10 mouse cellular contexts compared by ENCODE assay signal in the genomic region with DNA sequence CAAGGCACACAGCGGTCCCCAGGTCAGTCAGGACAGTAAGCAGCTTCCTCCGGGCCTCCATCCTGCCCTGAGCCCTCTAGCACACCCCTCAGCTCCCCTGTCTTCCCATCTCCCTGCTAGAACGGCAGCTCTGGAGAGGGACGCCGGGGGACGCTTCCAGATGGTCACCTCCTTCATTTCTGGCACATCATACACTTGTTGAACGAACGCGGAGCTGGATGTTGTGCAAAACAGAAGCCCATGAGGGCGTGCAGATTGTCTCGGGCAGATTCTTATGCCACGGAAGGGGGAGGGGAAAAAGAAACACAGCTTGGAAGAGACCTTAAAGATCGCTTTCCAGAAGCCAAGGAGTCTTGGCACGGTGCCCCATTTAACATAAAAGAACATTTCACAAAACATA.
DNase-seq lines count a peak whose midpoint lies in the region; ATAC-seq lines count a peak whose summit lies in the region.
"Had no signal": no experiment of that assay in that cellular context is flagged by ENCODE, and none has a peak within 500 bp of the region (broad histone marks: within the 10 kb centered on the region; RNA-seq: fewer than 3 reads in every experiment).

No protein-coding gene starts in this region.

- H3K9me3 ChIP-seq in heart, embryonic 12.5 days (replicated peaks) = no peaks in the 10 kb centered on the region; the same call in 1 of the 2 replicates
- H3K9me3 ChIP-seq in lung, embryonic 15.5 days = no peaks in the 10 kb centered on the region
- no peaks in the 10 kb centered on the region for H3K9me3 ChIP-seq in hindbrain, embryonic 15.5 days

- DNase-seq in heart, adult 18-20 months = peak; percentile 20 to 27
- DNase-seq in lung, postnatal 14 days = no peak
- DNase-seq in retina, embryonic 14.5 days (ENCODE audit: low spot score) = peak; percentile 68
- no peak for DNase-seq in spleen, adult 18-20 months
- DNase-seq in urinary bladder, postnatal 14 days (ENCODE audit: low spot score) = no peak

- H3K27ac ChIP-seq in heart, embryonic 12.5 days (ENCODE audit: poor library complexity, severe bottlenecking) = no peak overlapping the region
- H3K27ac ChIP-seq in lung, embryonic 15.5 days = no peak overlapping the region
- H3K27ac ChIP-seq in hindbrain, embryonic 15.5 days (replicated peaks) = peak overlapping the region; percentile 70

- H3K27me3 ChIP-seq in heart, embryonic 12.5 days (replicated peaks) = no peaks in the 10 kb centered on the region
- H3K27me3 ChIP-seq in lung, embryonic 15.5 days = no peaks in the 10 kb centered on the region
- H3K27me3 ChIP-seq in hindbrain, embryonic 15.5 days = peaks cover 3% of the 10 kb centered on the region; the same call in 1 of the 2 replicates

- no peak overlapping the region for H3K4me3 ChIP-seq in heart, embryonic 12.5 days
- H3K4me3 ChIP-seq in lung, embryonic 15.5 days = peak overlapping the region; percentile 16; the same call in 1 of the 2 replicates
- H3K4me3 ChIP-seq in hindbrain, embryonic 15.5 days = no peak overlapping the region
- H3K4me3 ChIP-seq: erythroblast, embryonic 14.5 days had no signal

- ATAC-seq in heart, embryonic 12.5 days (ENCODE audit: insufficient number of reproducible peaks, low FRiP score) = no peak
- ATAC-seq in lung, embryonic 15.5 days (ENCODE audit: borderline replicate concordance, extremely low read depth, low FRiP score, low TSS enrichment) = peak; percentile 66; the same call in 1 of the 2 replicates
- peak; percentile 74 for ATAC-seq in hindbrain, embryonic 15.5 days (ENCODE audit: low FRiP score, low read depth)
- ATAC-seq: CD4-positive, CD25-positive, alpha-beta regulatory T cell, adult 4 months had no signal

- no peak overlapping the region for H3K9ac ChIP-seq in heart, embryonic 12.5 days
- no peak overlapping the region for H3K9ac ChIP-seq in lung, embryonic 15.5 days
- no peak overlapping the region for H3K9ac ChIP-seq in hindbrain, embryonic 15.5 days

- H3K4me1 ChIP-seq in heart, embryonic 12.5 days (replicated peaks) = 0 out of 2 replicates have a peak, but pooled peaks cover 5% of the 10 kb centered on the region
- peaks cover 17% of the 10 kb centered on the region for H3K4me1 ChIP-seq in lung, embryonic 15.5 days
- peaks cover 32% of the 10 kb centered on the region for H3K4me1 ChIP-seq in hindbrain, embryonic 15.5 days (replicated peaks)

- 69% methylated on average over 14 of the region's 14 CpGs for WGBS in heart, embryonic 12.5 days
- 37% methylated on average over 14 of the region's 14 CpGs for WGBS in lung, embryonic 15.5 days
- WGBS in hindbrain, embryonic 15.5 days = 27% methylated on average over 14 of the region's 14 CpGs

- H3K36me3 ChIP-seq in heart, embryonic 12.5 days = peaks cover 8% of the 10 kb centered on the region
- H3K36me3 ChIP-seq in lung, embryonic 15.5 days = no peaks in the 10 kb centered on the region
- no peaks in the 10 kb centered on the region for H3K36me3 ChIP-seq in hindbrain, embryonic 15.5 days

- H3K4me2 ChIP-seq in heart, embryonic 12.5 days = no peak overlapping the region
- H3K4me2 ChIP-seq in lung, embryonic 15.5 days = peak overlapping the region; percentile 39
- peak overlapping the region; percentile 46 for H3K4me2 ChIP-seq in hindbrain, embryonic 15.5 days

Comparison
In these comparisons a context has a peak if more than half of its experiments do, and no peak if none do; other contexts are left out.
1. DNase-seq: peak in heart, adult 18-20 months (2 of 2) and retina, embryonic 14.5 days (single experiment); none in lung, postnatal 14 days (single experiment), spleen, adult 18-20 months (0 of 2) and urinary bladder, postnatal 14 days (single experiment).